Mouse (Mus musculus) lung, postnatal 0 days (tissue): ENCODE measurements around the gene S1pr3.

Experiments used
- CTCF ChIP-seq: IDR thresholded peaks from 2 replicates; pipeline ENCODE4 v1.5.1; 2016; ENCODE audit warnings: antibody characterized with exemption, mild to moderate bottlenecking
- EP300 ChIP-seq: IDR thresholded peaks from 2 replicates; pipeline ENCODE4 v1.6.1; 2016; ENCODE audit warnings: antibody characterized with exemption, mild to moderate bottlenecking, control low read depth

DNA sequence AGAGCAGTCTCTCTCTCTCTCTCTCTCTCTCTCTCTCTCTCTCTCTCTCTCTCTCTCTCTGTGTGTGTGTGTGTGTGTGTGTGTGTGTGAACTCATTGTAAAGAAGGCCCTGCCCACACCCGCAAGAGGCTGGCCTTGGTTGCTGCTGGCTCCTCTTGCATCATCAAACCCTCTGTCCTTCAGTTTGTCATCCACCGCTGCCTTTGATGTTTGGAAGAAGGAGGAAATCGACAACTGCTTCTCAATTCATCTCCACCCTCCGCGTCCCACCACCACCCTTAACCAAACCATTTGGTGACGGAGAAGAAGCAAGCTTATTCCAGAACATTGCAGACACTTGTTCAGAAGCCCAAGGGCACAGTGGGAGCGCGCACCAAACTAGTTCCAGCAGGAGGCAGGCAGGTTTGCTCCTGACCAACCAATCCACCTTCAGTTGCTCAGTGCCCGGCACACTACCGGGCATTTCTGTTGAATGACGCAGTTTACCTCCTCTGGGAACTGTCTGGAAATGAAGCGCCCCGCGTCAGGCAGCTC is 8.2 kb upstream of the S1pr3 start:
- TF ChIP-seq CTCF (peak; percentile 13; the same call in 1 of the 2 replicates), EP300 (no peak)
